Mouse (Mus musculus) yolk sac, embryonic 10.5 days (tissue): Measurements from ENCODE around the gene Srgap3.

Experiments
- DNase-seq: peaks from one replicate; pipeline ENCODE4 v3.0.0-alpha.2; 2017; ENCODE audit warnings: low spot score

Srgap3 gene

GRCm38 (mm10) chr6:112950205-112951110 is 3.4 kb upstream of the Srgap3 start:
- DNase-seq, result no peak

- no peak for DNase-seq
These were observed 2.2 kb upstream of the Srgap3 start for GRCm38 (mm10) chr6:112949220-112949619.

GRCm38 (mm10) chr6:112948416-112948815 is 1.4 kb upstream of the Srgap3 start:
- DNase-seq, result no peak

GRCm38 (mm10) chr6:112946021-112946811 is 850 bp downstream of the Srgap3 start:
- DNase-seq, result no peak

GRCm38 (mm10) chr6:112945181-112945751 is 1.8 kb downstream of the Srgap3 start:
- no peak for DNase-seq

GRCm38 (mm10) chr6:112943596-112944245 is 3.3 kb downstream of the Srgap3 start:
- no peak for DNase-seq

GRCm38 (mm10) chr6:112939281-112939680 is 7.8 kb downstream of the Srgap3 start:
- no peak for DNase-seq

GRCm38 (mm10) chr6:112937791-112938190 is 9.3 kb downstream of the Srgap3 start:
- no peak for DNase-seq

GRCm38 (mm10) chr6:112934501-112934900 is 12.6 kb downstream of the Srgap3 start:
- DNase-seq, result no peak

GRCm38 (mm10) chr6:112932611-112933010 is 14.5 kb downstream of the Srgap3 start:
- no peak for DNase-seq

GRCm38 (mm10) chr6:112930011-112930451 is 17.0 kb downstream of the Srgap3 start:
- no peak for DNase-seq

- DNase-seq, result no peak
These were observed 17.6 kb downstream of the Srgap3 start for GRCm38 (mm10) chr6:112929291-112929984.

GRCm38 (mm10) chr6:112928841-112929240 is 18.2 kb downstream of the Srgap3 start:
- DNase-seq, result no peak

GRCm38 (mm10) chr6:112927341-112927740 is 19.7 kb downstream of the Srgap3 start:
- DNase-seq, result no peak

GRCm38 (mm10) chr6:112926011-112926410 is 21.1 kb downstream of the Srgap3 start:
- no peak for DNase-seq

- no peak for DNase-seq
These were observed 21.7 kb downstream of the Srgap3 start for GRCm38 (mm10) chr6:112925234-112925975.

GRCm38 (mm10) chr6:112924606-112925141 is 22.4 kb downstream of the Srgap3 start:
- DNase-seq, result no peak

- no peak for DNase-seq
These were observed 26.4 kb downstream of the Srgap3 start for GRCm38 (mm10) chr6:112920619-112921195.

GRCm38 (mm10) chr6:112917717-112918116 is 29.3 kb downstream of the Srgap3 start:
- no peak for DNase-seq

- DNase-seq, result no peak
These were observed 30.8 kb downstream of the Srgap3 start for GRCm38 (mm10) chr6:112916243-112916642.
